Mouse (Mus musculus): ENCODE data around the gene Anp32e. TPM values are rescaled to one million over a fixed set of nuclear protein-coding genes. Genes with fewer than 3 reads are reported as not detected.
A peak's percentile ranks its signal among the peaks of the same experiment; 100 is the strongest.
"Not testable (repeated sequence)": the region's sequence is repeated elsewhere in the genome, so short reads cannot be mapped to it uniquely, and the experiment has no call there.

Gene Anp32e
- total RNA-seq (2021): 10 to 100 TPM; 91.6 to 99.3 TPM
- long read RNA-seq, experiment 1, transcript Anp32e-202 (7 exons, 3,274 nt): major isoform, 61 of 86 reads
- long read RNA-seq, experiment 1, transcript Anp32e-201 (7 exons, 1,381 nt): minor isoform, 7 of 86 reads
- long read RNA-seq, experiment 1, partial matches to known transcripts: 15 of 86 reads
- long read RNA-seq, experiment 1, other reads (novel, unspliced or antisense): 3 of 86 reads
- long read RNA-seq, experiment 2, transcript Anp32e-202 (7 exons, 3,274 nt): major isoform, 16 of 26 reads
- long read RNA-seq, experiment 2, partial matches to known transcripts: 1 of 26 reads
- long read RNA-seq, experiment 2, other reads (novel, unspliced or antisense): 5 of 26 reads

DNA sequence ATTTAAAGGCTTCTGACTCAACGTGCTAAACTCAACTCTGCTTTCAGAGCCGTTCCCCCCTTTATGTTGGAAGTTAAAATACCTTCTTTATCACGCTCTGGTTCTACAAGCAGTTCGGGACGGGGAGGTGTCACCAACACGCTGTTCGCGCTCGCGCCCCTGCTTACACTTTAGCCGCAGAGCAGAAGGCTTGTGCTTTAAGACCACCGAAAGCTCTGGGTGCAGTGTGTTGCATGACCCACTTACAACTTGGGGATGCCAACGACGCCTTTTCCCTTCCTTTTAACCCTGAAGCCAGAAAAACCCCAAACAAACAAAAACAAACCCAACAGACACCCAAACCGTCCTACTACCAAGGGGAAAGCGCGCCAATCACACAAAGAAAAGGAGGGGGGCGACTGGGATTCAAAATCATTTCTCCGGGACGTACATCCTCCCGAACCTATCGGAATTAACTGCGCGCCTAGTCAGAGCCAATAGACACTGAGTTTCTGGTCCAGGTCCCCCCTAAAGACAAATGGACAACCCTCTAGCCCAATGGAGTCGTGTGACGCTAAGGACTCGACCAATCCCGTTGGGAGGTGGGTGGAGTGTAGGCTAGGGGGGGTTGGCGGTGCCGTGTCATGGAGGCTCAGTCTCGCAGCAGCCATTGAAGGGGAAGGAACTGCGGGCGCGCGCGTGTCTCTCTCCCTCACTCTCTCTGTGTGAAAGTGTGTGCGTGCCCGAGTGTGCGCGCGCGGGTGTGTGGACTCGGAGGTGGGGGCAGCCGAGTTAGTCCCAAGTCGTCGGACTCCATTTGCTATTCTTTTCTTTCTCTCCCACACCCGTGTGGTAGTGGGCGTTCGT lies at the start of gene Anp32e:
Anp32e (plus strand) TSS at position 589 of the 846 bp plus-strand sequence.
- DNase-seq: peak; percentile 96 to 97

DNA sequence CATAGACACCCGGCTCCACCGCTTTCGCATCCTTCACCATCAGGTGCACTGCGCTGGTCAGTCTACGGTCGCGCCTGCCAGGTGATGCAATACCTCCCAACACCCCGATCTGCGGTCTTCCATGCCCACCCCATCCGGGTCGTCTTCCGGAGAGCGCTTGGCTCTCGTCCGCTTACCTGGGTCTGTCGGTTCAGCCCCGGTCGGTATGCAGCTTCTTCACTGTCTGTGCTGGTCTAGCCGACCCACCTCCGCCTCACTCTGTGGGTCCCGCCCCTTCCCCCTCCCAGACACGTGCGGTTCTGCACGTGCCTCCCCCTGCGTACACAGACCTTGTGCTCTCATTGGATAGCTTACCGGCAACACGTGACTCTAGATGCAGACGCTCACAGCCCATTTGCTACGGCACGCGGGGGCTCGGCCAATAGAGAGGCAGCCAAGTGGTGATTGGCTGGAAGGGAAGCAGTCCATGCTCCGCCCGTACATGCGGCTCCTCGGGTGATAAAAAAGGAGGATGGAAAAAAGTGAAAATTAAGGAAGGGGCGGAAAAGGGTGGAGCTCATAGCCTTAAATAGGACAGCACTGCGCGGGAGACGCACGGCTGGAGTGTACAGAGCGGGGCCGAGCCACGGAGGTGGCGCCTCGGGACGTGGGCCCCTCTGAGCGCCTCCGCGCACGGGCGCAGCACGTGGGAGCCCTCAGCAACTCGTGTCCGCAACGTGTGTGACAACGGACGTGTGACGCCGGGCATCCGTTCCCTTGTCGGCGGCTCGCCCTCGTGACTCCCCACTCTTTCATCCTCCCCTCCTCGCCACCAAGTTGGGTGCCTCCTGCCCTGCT lies 46.8 kb upstream of the Anp32e start, which contains the start of gene Ciart:
Ciart (minus strand) TSS at position 273 of the 837 bp plus-strand sequence.
- DNase-seq: peak; percentile 95 to 96

DNA sequence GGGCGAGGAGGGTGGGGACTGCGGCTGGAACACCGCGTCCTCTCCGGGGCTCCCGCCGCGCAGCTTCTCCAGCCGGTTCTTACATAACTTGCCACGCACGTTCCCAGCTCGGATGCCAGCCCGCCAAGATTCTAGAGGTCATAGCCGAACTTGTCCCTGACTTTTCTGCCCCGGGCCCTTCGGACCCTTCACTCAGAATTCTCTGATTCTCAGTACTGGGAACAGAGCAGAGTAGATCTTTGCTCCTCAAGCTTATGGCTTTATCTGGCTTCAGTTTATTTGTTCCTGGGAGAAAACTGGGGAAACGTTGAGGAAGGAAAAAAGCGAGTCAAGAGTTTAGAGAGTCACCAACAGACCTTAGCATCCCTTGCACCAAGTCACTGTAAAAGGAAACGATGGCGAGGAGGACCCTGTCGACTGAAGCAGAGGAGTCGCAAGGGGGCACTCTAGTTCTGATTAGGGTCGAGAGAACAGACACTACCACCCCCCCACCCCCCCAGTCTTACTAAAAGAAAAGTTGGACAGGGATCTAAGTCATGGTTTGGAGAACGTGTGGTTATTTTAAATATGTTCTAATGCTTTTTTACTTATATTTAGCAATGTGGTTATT lies 46.1 kb upstream of the Anp32e start:
- peak; percentile 74 to 85 for DNase-seq

DNA sequence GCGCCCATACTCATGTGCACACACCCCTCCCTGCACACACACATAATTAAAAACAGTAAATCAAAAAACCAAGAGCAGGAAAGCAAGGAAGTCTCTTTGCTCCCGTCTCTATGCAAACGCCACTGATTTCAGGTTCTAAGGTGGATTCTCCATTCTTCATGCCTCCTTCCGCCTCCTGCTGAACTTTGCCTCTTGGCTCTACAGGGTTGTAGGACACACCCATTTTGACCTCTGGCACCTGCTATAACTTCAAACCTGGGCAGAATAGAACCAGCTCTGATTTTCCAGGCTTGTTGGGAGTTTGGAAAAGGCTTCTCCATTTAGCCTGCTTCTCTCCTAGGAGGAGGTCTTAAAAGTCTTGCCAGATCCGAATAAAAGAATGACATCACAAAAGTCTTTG lies 44.6 kb upstream of the Anp32e start:
- DNase-seq: no peak

DNA sequence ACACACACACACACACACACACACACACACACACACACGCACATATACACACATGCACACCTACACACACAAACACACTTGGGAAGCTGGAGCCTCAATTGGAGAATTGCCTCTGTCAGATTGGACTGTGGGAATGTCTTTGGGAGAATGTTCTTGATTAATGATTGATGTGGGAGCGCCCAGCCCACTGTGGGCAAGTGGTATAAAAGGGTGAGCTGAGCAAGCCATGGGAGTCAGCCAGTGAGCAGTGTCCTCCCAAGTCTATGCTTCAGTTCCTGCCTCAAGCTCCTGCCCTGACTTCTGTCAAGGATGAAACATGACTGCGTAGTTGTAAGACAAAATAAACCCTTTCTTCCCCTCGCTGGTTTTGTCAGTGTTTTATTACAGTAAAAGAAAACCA lies 41.5 kb upstream of the Anp32e start:
- DNase-seq: no peak

DNA sequence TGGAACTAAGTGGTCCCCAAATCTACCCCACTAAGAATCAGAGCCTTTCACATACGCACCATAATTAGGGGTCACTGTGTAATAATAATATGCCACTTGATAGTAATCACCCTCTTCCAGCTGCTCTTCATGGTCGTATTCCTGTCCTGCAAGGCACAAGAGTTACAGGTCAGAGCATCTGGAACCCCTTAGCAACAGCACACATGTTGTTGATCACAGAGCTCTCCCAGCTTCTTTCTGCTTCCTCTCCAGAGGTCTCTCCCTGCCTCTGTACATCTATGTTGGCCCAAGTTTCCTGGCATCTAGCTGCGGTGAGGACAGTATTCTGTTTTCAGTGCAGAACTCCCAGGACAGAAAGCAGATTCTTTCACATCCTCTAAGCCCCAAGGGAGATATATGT lies 39.4 kb upstream of the Anp32e start:
- no peak for DNase-seq

DNA sequence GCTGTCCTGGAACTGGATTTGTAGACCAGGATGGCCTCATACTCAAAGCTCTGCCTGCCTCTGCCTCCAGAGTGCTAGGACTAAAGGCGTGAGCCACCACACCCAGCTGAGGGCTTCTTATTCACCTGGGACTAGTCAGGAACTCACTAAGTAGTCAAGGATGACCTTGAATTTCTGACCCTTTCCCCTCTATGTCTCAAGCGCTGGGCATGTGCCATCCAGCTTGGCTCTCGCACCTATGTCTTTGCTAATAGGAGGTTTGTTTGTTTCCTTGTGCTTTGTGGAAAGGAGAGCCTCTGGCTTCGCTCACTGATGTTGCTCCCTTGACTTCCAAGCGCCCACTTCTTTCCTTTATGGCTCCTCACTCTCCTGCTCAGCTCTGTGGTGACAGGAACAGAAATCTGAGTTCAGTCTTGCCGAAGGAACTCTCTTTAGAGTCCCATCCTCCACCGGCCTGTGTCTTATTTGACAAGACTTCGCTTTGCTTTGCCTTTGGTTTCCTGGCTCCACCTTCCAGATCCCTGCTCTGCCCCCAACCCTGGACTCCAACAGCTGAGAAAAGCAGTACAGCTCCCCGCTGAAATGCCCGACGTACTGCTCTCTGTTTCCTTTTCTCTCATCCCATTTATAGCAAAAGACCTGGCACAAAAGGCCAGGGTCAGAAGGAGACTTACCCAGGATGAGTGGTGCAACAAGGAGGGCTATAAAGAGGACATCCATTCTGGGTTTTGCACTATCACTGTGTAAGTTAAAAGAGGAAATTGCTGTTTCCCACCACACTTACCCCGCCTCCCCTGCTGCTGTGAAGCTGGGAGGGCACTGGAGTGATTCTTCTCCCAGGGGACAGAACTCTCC lies 37.6 kb upstream of the Anp32e start, which contains the start of gene BC028528:
BC028528 (minus strand) TSS at position 795 of the 855 bp plus-strand sequence.
- DNase-seq: peak in 1 of 2 experiments; percentile 41

DNA sequence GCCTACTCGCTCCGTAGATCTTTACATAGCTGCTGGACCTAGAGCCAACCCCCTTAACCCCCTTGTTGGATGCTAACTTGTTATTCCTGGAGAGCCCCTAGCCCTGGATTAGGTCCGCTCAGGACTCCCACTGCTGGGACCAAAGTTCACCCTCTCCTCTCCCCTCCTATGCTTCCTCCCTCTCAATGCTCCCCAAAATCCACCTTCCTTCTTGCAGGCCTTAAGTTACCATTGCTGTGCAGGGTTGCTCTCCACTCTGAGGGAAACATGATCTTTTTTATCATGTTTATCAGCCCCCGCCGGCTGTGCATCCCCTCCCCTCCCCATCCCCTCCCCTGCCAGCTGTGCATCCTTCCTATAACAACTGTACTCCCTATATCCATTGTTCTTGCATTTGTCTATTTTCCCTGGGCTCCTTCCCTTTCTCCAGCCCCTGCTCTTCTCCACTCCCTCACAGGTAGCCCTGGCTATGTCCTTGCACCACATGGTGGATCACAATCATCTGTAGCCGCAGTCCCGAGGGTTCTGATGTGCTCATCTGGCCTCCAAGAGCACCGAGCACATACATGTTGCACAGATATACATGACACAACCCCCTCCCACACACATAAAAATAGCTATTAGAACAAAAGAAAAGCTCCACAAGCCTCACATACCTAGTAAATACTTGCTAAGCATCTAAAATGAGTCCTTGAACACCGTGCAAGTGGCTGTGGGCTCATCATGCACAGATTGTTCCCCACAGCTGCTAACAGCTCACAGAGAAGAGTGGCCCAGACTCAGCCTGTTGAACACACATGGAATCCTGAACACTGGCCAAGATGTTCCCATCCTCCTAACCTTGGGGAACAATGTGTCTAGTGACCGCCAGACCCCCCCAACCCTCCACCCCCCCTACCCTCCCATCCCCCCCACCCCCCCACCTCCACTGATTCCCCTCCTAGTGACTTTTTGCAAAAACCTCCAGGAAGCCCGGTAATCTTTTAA lies 36.7 kb upstream of the Anp32e start:
- DNase-seq: no peak

DNA sequence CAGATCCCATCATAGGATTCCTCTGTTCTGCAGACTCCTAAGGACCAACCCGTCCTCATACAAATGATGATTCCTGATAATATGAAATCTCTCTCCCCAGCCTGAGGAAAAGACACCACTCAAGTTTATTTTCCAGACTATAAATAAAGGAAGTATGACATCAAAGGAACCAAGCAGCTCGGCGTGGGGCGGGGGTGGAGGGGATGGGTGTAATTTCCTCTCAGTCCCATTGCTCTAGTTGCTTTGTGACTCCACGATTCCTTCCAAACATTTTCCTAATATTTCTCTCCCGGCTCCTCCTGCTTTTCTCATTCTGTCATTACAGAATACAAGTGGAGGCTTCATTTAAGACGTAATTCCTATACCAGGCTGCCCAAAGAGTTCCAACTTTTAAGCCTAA lies 35.9 kb upstream of the Anp32e start:
- DNase-seq: peak in 1 of 2 experiments; percentile 45

DNA sequence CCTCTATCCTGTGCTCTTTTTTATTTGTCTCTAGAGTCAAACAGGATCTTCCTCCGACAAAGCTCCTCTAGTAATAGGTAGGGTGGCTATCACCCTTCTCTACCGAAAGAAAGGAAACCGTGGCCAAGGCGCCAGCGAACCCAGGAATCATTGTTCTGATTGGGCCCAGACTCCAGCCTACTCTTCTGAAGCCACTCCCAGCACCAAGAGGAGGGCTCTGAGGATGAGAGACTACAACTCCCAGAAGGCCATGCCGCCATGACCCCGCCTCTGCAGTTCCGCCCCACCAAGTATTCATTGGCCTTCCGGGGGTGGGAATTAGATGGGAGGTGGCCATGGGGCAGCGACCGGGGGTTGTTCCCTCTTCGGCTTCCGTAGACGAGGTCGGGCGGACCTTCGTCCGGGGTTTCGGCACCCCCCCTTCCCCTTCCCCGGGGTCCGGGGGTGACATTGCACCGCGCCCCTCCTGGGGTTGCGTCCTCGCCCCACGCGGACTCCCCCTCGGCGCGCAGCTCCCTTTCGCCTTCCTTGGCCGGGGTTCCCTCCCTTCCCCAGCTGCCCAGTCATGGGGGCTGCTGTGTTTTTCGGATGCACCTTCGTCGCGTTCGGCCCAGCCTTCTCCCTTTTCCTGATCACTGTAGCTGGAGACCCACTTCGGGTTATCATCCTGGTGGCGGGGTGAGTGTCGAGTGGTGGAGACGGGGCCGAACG lies 35.3 kb upstream of the Anp32e start, which contains the start of gene Aph1a:
Aph1a (plus strand) TSS at position 364 of the 711 bp plus-strand sequence.
- DNase-seq: peak; percentile 97

DNA sequence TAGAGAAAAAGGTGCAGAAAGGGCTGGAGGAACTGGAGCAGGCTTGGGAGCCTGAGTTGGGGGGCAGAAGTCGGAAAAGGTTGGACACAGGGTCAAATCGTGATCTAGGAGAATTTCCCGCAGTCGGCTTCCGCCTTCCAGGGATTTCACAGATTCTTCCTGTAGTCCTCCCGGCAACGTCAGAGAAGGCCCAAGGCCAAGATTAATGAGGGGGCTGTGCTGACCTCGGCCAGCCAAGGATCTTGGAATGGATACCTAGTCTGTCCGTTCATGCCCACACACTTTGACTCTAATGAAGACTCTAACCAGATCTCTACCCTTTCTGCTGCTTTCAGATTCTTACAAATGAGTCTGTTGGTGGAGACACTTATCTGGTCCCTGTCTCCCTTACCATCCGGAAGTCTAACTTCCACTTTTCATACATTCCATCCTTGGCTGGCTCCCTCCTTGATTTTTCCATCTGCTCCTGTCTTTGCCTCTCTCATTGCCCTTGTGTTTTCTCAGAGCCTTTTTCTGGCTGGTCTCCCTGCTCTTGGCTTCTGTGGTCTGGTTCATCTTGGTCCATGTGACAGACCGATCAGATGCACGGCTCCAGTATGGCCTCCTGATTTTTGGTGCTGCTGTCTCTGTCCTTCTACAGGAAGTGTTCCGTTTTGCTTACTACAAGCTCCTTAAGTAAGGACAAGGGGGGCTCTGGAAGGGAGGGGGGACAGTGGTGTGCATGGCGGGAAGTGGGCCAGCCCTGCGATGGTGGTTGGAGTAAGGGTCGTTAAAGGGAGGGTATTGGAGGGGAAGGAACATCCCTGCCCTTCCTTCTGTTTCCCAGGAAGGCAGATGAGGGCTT lies 34.5 kb upstream of the Anp32e start:
- peak; percentile 83 for DNase-seq

DNA sequence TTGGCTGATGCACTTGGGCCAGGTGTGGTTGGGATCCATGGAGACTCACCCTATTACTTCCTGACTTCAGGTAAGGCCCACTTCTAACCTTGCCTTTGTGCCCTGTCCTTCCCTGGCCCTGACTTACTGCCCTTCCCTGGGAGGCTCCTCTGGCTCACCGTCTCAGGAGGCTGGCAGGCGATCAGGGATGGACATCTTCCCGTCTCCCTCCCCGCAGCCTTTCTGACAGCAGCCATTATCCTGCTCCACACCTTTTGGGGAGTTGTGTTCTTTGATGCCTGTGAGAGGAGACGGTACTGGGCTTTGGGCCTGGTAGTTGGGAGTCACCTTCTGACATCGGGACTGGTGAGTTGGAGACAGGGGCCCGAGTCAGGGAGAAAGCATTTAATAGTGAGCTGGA lies 33.5 kb upstream of the Anp32e start:
- DNase-seq: not testable (repeated sequence)

DNA sequence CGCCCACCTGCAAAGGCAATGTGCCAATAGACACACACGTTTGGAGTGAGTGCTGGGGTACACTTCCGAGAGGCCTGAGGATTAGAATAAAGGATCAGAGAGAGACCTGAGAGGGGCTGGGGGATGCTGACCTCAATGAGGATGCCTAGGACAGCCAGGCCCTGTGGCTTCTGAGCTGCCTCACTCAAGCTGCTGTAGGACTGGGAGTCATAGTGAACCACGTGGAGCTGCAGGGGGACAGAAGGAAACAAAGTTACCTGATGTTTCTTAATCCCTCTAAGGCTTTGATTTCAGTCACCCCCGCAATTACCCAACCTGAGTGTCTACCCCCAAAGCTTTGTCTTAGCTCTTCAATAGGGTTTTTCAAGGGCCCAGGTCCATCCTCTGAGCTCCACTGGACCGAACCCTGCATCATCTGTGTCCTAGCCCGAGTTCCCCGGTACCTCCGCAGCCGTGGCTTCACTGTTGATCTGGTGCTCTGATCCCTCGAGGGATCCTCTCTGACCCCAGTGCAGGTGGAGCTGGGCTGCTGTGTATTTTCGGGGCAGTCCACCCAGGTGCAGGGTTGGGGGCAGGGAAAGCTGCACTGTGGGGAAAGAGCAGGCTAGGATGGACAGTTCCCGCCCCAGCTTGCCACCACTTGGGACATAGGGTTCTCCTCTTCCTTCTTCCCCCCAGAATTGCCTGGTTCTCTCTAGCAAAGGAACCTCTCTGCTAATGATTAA lies 29.1 kb upstream of the Anp32e start:
- no peak for DNase-seq

DNA sequence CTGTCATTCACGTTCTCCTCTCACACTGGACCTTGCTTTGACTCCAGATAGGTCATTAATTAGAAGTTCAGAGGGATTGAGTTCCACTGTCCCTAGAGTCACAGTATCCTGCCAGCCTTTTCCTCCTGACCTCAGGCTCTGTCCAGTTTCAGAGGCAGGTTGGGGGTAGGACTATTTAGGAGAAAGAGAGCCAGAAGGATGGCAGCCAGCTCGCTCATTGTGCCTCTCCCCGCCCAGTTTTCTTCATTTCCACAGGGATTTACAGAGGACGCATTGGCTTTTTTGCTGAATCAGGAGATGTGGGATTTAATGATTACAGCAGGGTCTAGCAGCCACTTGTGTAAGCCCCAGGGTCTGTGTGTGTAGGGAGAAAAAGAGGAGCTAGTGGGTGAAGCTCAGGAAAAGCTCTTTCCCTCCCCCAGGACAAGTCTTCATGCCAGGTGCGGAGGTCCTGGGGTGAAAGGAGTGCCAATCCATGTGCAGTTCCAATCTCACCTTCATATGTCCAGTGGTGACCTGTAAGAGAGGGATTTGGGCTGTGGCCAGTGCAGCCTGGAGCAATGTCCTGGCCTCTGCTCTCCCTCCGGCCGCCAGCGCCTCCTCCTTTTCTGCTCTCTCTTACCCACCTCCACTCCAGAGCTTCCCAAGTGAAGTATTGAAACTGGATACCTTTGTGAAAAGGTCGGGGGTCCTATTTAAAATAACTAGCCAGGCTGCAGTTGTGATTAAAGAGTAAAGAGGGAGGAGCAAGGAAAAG lies 27.3 kb upstream of the Anp32e start:
- peak in 1 of 2 experiments; percentile 41 for DNase-seq

DNA sequence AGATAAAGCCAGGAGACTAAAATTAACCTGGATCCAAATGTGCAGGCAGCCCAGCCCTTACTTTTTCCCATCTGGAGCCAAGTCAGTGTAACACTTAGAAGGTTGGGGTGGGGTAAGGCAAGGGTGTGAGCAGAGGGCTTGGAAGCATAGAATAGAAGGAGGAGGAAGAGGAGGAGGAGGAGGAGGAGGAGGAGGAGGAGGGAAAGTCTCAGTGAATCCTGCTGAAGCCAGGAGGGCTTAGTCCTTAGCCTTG lies 26.7 kb upstream of the Anp32e start:
- no peak for DNase-seq

DNA sequence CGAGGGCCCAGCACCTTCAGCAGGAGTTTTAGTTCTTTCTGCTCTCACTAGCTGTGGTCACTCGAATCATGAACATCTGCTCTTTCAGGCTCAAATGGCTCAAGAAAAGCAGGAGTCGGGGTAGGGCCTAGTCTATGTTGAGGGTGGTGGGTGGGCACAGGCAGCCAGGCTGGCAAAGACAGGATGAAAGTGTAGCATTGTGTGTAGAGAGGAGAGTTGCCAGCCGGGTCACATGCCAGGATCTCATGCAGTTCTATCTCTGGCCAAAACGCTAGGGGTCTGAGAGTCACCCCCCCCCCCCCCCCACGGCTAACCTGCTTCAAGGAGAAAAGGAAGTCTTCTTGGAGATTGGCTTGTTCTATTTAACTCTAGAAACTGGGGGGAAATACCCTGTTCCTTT lies 26.4 kb upstream of the Anp32e start:
- DNase-seq: no peak
